Mouse (Mus musculus): ENCODE measurements around the gene Olfr310.

Olfr310 gene

DNA sequence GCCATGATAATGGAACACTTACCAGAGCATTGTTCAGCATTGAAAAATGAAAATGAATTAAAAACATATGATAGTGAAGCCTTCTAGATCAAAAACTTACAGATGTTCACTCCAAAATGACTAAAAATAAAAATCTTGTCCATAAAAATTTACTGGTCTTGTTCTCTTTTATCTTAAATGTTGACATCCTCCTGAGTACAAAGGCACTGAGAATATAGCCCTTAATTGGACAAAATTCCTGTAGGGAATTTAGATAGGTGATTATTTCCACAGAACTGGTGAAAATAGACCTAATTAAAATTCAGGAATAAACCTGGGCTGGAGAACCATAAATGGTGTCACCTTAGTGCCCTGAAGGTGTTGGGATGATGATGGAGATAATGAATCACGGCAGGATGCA, at the start of gene Olfr310:
Olfr310 (minus strand) TSS at position 101 of the 400 bp plus-strand sequence.
- in situ Hi-C loops (cut with MboI; ENCODE audit: low sequenced_read_pairs), result no loop called here

DNA sequence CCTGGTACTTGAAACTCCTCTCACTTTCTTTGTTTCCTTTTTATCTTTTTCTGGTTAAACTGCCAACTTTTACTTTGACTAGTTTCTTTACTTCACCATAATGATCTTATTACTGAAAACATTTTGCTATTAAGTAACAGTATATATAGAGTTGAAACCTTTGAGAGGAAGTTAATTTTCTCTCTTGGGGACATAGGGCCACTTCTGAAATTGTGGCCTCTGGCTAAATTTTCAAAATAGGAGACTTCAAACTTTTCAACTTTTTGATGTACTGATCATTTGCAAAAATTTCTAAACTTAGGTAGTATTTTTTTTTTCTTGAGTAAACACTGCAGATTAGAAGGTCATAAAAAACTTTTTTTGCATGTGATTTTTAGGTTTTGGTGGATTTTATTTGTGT, 48.6 kb upstream of the Olfr310 start, which contains the start of gene Olfr308:
Olfr308 (minus strand) TSS at position 101 of the 400 bp plus-strand sequence.
- in situ Hi-C loops (cut with MboI; ENCODE audit: low sequenced_read_pairs), result no loop called here

- in situ Hi-C loops (cut with MboI; ENCODE audit: low sequenced_read_pairs), result no loop called here
These were observed 44.4 kb upstream of the Olfr310 start for GRCm38 (mm10) chr7:86321323-86321722.

- in situ Hi-C loops (cut with MboI; ENCODE audit: low sequenced_read_pairs), result no loop called here
These were observed 36.6 kb upstream of the Olfr310 start, which contains the start of gene Olfr309 for GRCm38 (mm10) chr7:86313608-86314007. Gene Olfr309 (minus strand): TSS chr7:86313708.

DNA sequence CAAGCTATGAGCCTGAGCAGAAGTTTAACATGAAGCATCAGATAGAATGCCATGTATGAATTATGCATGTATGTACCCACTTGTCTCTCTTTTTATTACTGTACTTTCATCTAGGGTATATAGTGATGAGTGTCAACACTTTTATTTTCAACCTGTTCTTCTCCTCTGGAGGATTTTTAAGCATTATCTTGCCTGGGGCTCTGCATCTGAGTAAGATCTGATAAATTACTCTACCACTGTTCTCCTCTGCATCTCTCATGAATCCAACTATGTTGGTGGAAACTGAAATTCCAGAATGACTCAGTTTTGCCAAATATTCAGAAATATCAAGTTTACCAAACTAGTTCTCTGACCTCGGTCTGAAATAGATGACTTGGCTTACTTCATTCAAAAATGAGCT, 30.8 kb downstream of the Olfr310 start, which contains the start of gene Vmn2r76:
Vmn2r76 (minus strand) TSS at position 101 of the 400 bp plus-strand sequence.
- in situ Hi-C loops (cut with MboI; ENCODE audit: low sequenced_read_pairs), result no loop called here

All from CH12F3 (cell line).